Mouse (Mus musculus) testis, adult 2 months (tissue): ENCODE results near the gene Crybb2.

ENCODE experiments used
- CTCF ChIP-seq: fragments of 200-500 bp; IDR thresholded peaks from 2 replicates; pipeline ENCODE4 v1.5.1; 2012; ENCODE audit warnings: low read depth, mild to moderate bottlenecking, inconsistent platforms, low read length, moderate library complexity; ENCODE audit not compliant: control insufficient read depth, insufficient read depth, insufficient replicate concordance
- POLR2A ChIP-seq: fragments of 200-500 bp; IDR thresholded peaks from 2 replicates; pipeline ENCODE4 v1.6.1; 2012; ENCODE audit warnings: low read depth, mild to moderate bottlenecking, inconsistent platforms, low read length, moderate library complexity; ENCODE audit not compliant: control insufficient read depth

DNA sequence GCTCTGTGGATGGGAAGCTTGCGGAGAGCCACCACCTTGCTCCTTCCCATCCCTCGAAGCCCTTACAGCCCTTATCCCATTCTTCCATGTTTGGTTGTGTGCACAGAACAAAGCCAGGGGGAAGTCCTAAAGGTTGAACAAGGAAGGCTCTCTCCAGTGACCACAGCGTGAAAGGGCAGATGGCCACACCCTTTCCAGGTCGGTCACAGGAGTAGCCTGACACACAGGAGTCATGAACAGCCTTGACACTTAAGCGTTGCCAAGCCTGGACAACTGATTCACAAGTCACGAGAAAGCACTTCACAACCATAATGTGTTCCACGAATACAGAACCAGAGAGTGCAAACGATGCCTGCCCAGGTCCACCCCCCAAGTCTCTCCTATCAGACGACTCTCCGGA is 58.0 kb downstream of the Crybb2 start:
- TF ChIP-seq CTCF: no peak
- TF ChIP-seq POLR2A: no peak
